Mouse (Mus musculus): ENCODE results near the gene Nfkb2. TPM values are rescaled to one million over a fixed set of nuclear protein-coding genes. Genes with fewer than 3 reads are reported as not detected.

Gene Nfkb2
- polyA plus RNA-seq, 1 experiment from 2014 or later = 6.8 TPM

DNA sequence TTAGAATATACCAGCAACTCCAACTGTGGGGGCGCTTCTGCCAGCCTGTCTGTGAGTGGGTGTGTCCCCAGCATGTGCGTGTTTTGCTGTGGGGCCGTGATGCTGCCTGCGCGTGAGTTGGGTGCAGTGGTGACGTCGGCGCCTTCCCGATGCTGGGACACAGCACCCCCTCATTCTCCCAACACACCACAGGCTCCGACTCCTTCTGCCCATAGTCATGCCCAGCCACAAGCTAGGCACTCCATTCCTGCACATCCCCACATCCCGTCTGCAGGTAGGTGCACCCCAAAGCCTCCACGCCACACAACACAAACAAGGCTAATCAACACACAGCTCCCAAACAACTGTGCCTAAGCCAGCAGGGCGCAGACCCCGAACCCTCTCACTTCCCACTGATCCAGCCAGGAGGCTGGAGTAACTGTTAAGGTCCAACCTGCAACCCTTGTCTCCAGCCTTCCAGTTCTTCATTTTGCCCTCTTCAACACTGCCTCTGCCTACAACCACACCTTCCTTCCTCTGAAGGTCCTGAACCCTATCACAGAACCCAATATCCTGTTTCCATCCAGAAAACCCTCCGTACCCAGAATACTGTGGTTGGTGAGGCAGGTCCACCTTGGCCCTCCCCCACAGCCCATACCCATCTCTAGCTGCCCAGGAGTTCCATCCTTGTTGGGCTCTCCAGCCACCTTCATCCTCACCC lies 12.9 kb downstream of the Nfkb2 start:
- 29% methylated on average over 15 of the region's 15 CpGs for WGBS

GRCm38 (mm10) chr19:46317546-46317885 lies 13.4 kb downstream of the Nfkb2 start:
- Histone ChIP-seq H3K36me3 (ENCODE audit: control insufficient read depth, insufficient read depth, low read length) (no peaks in the 10 kb centered on the region), H3K9ac (ENCODE audit: low read length) (no peak overlapping the region), H3K27me3 (ENCODE audit: control insufficient read depth, insufficient read depth, low read length) (peaks cover 94% of the 10 kb centered on the region), H3K4me1 (ENCODE audit: control insufficient read depth, insufficient read depth, low read length) (peaks cover 13% of the 10 kb centered on the region), H3K4me3 (ENCODE audit: low read depth, low read length) (peak overlapping the region; percentile 28), H3K4me2 (ENCODE audit: low read depth, severe bottlenecking) (peak overlapping the region; percentile 77), H3K27ac (replicated peaks; ENCODE audit: low read depth, low read length) (no peak overlapping the region), H3K9me3 (ENCODE audit: control insufficient read depth, low read length) (no peaks in the 10 kb centered on the region; the same call in 1 of the 2 replicates)
- WGBS = under 1% methylated on average over 48 of the region's 48 CpGs
- ATAC-seq (ENCODE audit: insufficient number of reproducible peaks, low FRiP score, low TSS enrichment, low read depth) = no peak
- no peak for DNase-seq (ENCODE audit: low spot score)

More for the DNA sequence above, 12.9 kb downstream of the Nfkb2 start:
- peaks cover 13% of the 10 kb centered on the region for H3K4me1 ChIP-seq (ENCODE audit: control insufficient read depth, insufficient read depth, low read length)
- no peaks in the 10 kb centered on the region for H3K36me3 ChIP-seq (ENCODE audit: control insufficient read depth, insufficient read depth, low read length)
- no peak for ATAC-seq (ENCODE audit: insufficient number of reproducible peaks, low FRiP score, low TSS enrichment, low read depth)
- peak overlapping the region; percentile 28; the same call in 1 of the 2 replicates for H3K4me3 ChIP-seq (ENCODE audit: low read depth, low read length)
- no peak for DNase-seq (ENCODE audit: low spot score)
- no peak overlapping the region for H3K27ac ChIP-seq (replicated peaks; ENCODE audit: low read depth, low read length)
- peak overlapping the region; percentile 77; the same call in 1 of the 2 replicates for H3K4me2 ChIP-seq (ENCODE audit: low read depth, severe bottlenecking)
- H3K27me3 ChIP-seq (ENCODE audit: control insufficient read depth, insufficient read depth, low read length) = peaks cover 89% of the 10 kb centered on the region
- H3K9me3 ChIP-seq (ENCODE audit: control insufficient read depth, low read length) = no peaks in the 10 kb centered on the region; the same call in 1 of the 2 replicates
- H3K9ac ChIP-seq (ENCODE audit: low read length) = no peak overlapping the region

GRCm38 (mm10) chr19:46318031-46318471 lies 13.9 kb downstream of the Nfkb2 start:
- no peak for DNase-seq (ENCODE audit: low spot score)
- 3% methylated on average over 39 of the region's 42 CpGs for WGBS

DNA sequence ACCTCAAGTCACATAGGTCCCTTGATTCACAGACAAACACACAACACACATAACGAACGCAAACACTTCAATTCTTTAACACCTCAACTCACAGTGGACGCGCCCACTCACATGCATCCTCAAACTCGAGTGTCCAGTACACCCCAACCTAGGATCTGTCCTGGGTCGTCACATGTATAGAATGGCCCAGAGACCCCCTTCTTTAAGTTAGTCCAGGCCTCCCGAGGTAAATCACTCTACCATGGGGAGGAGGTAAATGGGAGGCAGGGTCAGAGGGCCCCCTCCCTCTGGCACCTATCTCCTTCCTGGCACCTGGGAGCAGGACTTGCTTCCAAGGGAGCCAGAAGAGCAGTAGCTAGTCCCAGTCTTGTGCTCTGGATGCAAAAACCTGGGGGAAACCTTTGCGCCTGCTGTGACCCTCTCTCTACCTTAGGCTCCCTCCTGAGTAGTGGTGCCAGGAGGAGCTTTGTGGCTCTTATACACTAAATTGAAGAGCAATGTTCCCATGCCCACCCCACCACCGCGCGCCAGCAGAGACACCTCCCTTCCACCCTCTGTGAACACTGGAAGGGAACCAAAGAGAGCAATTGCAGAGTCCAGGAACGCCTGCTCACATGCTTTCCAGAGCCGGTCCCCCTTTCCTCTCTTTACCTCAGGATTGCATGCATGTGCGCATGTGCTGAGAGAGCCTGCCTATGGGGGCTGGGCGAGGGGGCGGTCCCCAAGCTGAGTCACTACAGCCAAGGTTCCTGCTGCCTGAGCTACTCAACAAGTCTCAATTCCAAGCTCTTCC lies 14.7 kb downstream of the Nfkb2 start:
- H3K27me3 ChIP-seq (ENCODE audit: control insufficient read depth, insufficient read depth, low read length) = peaks cover 98% of the 10 kb centered on the region
- 11% methylated on average over 16 of the region's 16 CpGs for WGBS
- H3K4me1 ChIP-seq (ENCODE audit: control insufficient read depth, insufficient read depth, low read length) = peaks cover 13% of the 10 kb centered on the region
- H3K27ac ChIP-seq (replicated peaks; ENCODE audit: low read depth, low read length) = no peak overlapping the region
- H3K4me2 ChIP-seq (ENCODE audit: low read depth, severe bottlenecking) = no peak overlapping the region; the same call in 1 of the 2 replicates
- no peaks in the 10 kb centered on the region for H3K36me3 ChIP-seq (ENCODE audit: control insufficient read depth, insufficient read depth, low read length)
- H3K4me3 ChIP-seq (ENCODE audit: low read depth, low read length) = 0 out of 2 replicates have a peak overlapping the region, but pooled peaks have one; percentile 28
- H3K9ac ChIP-seq (ENCODE audit: low read length) = no peak overlapping the region
- ATAC-seq (ENCODE audit: insufficient number of reproducible peaks, low FRiP score, low TSS enrichment, low read depth) (no peak), DNase-seq (ENCODE audit: low spot score) (peak; percentile 65)
- H3K9me3 ChIP-seq (ENCODE audit: control insufficient read depth, low read length) = no peaks in the 10 kb centered on the region; the same call in 1 of the 2 replicates

More at GRCm38 (mm10) chr19:46318031-46318471, 13.9 kb downstream of the Nfkb2 start:
- Histone ChIP-seq H3K4me2 (ENCODE audit: low read depth, severe bottlenecking) (peak overlapping the region; percentile 77), H3K9me3 (ENCODE audit: control insufficient read depth, low read length) (no peaks in the 10 kb centered on the region; the same call in 1 of the 2 replicates), H3K36me3 (ENCODE audit: control insufficient read depth, insufficient read depth, low read length) (no peaks in the 10 kb centered on the region), H3K4me1 (ENCODE audit: control insufficient read depth, insufficient read depth, low read length) (peaks cover 13% of the 10 kb centered on the region), H3K9ac (ENCODE audit: low read length) (peak overlapping the region; percentile 22; the same call in 1 of the 2 replicates), H3K4me3 (ENCODE audit: low read depth, low read length) (peak overlapping the region; percentile 28; the same call in 1 of the 2 replicates), H3K27me3 (ENCODE audit: control insufficient read depth, insufficient read depth, low read length) (peaks cover 98% of the 10 kb centered on the region), H3K27ac (replicated peaks; ENCODE audit: low read depth, low read length) (no peak overlapping the region)
- no peak for ATAC-seq (ENCODE audit: insufficient number of reproducible peaks, low FRiP score, low TSS enrichment, low read depth)

- H3K27me3 ChIP-seq (ENCODE audit: control insufficient read depth, insufficient read depth, low read length) = peaks cover 98% of the 10 kb centered on the region
- H3K9ac ChIP-seq (ENCODE audit: low read length) = no peak overlapping the region
- H3K4me2 ChIP-seq (ENCODE audit: low read depth, severe bottlenecking) = no peak overlapping the region
- H3K4me3 ChIP-seq (ENCODE audit: low read depth, low read length) = no peak overlapping the region
- no peak overlapping the region for H3K27ac ChIP-seq (replicated peaks; ENCODE audit: low read depth, low read length)
- no peak for DNase-seq (ENCODE audit: low spot score)
- H3K9me3 ChIP-seq (ENCODE audit: control insufficient read depth, low read length) = no peaks in the 10 kb centered on the region; the same call in 1 of the 2 replicates
- no peaks in the 10 kb centered on the region for H3K36me3 ChIP-seq (ENCODE audit: control insufficient read depth, insufficient read depth, low read length)
- no peak for ATAC-seq (ENCODE audit: insufficient number of reproducible peaks, low FRiP score, low TSS enrichment, low read depth)
- peaks cover 13% of the 10 kb centered on the region for H3K4me1 ChIP-seq (ENCODE audit: control insufficient read depth, insufficient read depth, low read length)
- 77% methylated on average over 8 of the region's 8 CpGs for WGBS
These were observed 16.1 kb downstream of the Nfkb2 start for GRCm38 (mm10) chr19:46320076-46320785.

GRCm38 (mm10) chr19:46321101-46321943 lies 17.2 kb downstream of the Nfkb2 start:
- Histone ChIP-seq H3K4me2 (ENCODE audit: low read depth, severe bottlenecking) (no peak overlapping the region), H3K9ac (ENCODE audit: low read length) (no peak overlapping the region), H3K27ac (replicated peaks; ENCODE audit: low read depth, low read length) (no peak overlapping the region), H3K36me3 (ENCODE audit: control insufficient read depth, insufficient read depth, low read length) (no peaks in the 10 kb centered on the region), H3K4me3 (ENCODE audit: low read depth, low read length) (no peak overlapping the region), H3K4me1 (ENCODE audit: control insufficient read depth, insufficient read depth, low read length) (peaks cover 13% of the 10 kb centered on the region), H3K9me3 (ENCODE audit: control insufficient read depth, low read length) (no peaks in the 10 kb centered on the region; the same call in 1 of the 2 replicates), H3K27me3 (ENCODE audit: control insufficient read depth, insufficient read depth, low read length) (peaks cover 98% of the 10 kb centered on the region)
- peak; percentile 34 for DNase-seq (ENCODE audit: low spot score)
- 29% methylated on average over 6 of the region's 6 CpGs for WGBS
- no peak for ATAC-seq (ENCODE audit: insufficient number of reproducible peaks, low FRiP score, low TSS enrichment, low read depth)

GRCm38 (mm10) chr19:46322144-46322995 lies 18.2 kb downstream of the Nfkb2 start:
- Histone ChIP-seq H3K4me1 (ENCODE audit: control insufficient read depth, insufficient read depth, low read length) (peaks cover 13% of the 10 kb centered on the region), H3K36me3 (ENCODE audit: control insufficient read depth, insufficient read depth, low read length) (no peaks in the 10 kb centered on the region), H3K9me3 (ENCODE audit: control insufficient read depth, low read length) (no peaks in the 10 kb centered on the region), H3K4me3 (ENCODE audit: low read depth, low read length) (no peak overlapping the region), H3K4me2 (ENCODE audit: low read depth, severe bottlenecking) (no peak overlapping the region; the same call in 1 of the 2 replicates), H3K27me3 (ENCODE audit: control insufficient read depth, insufficient read depth, low read length) (peaks cover 98% of the 10 kb centered on the region), H3K27ac (replicated peaks; ENCODE audit: low read depth, low read length) (no peak overlapping the region), H3K9ac (ENCODE audit: low read length) (no peak overlapping the region)
- no peak for DNase-seq (ENCODE audit: low spot score)
- no peak for ATAC-seq (ENCODE audit: insufficient number of reproducible peaks, low FRiP score, low TSS enrichment, low read depth)
- WGBS = 60% methylated on average over 11 of the region's 11 CpGs
